Mouse (Mus musculus): ENCODE data around the gene Klk5.

Gene Klk5

GRCm38 (mm10) chr7:43841701-43842100 is at the start of gene Klk5:
TSS of gene Klk5 (plus strand) at chr7:43841971.
- TF ChIP-seq GATA4 (IDR thresholded peaks at IDR 0.05; ENCODE audit: insufficient replicate concordance, low read length) = no peak

GRCm38 (mm10) chr7:43796355-43796754 is 45.4 kb upstream of the Klk5 start:
- TF ChIP-seq GATA4 (IDR thresholded peaks at IDR 0.05; ENCODE audit: insufficient replicate concordance, low read length) = no peak

- no peak for TF ChIP-seq GATA4 (IDR thresholded peaks at IDR 0.05; ENCODE audit: insufficient replicate concordance, low read length)
These were observed 44.4 kb upstream of the Klk5 start, which contains the start of gene Klk8 for GRCm38 (mm10) chr7:43797333-43797769. TSS of gene Klk8 (plus strand) at chr7:43797577.

GRCm38 (mm10) chr7:43797844-43798462 is 43.8 kb upstream of the Klk5 start:
- TF ChIP-seq GATA4 (IDR thresholded peaks at IDR 0.05; ENCODE audit: insufficient replicate concordance, low read length) = no peak

DNA sequence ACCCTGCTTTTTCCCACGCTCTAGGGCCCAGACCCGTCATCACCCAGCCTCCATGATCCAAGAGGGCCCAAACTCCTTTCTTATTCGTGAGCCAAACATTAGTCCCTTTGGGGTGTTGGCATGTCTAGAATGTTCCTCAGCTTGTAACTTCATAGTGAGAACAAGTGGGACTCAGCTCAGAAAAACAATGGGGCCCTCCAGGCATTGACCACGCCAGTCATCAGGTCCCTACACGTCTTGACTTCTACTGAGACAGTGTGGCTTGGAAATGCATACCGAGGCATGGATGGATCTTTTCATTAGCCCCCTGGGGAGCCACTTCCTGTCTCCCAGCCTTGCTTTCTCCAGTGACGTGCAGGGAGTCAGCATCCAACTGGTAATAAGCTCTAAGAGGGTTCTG is 41.9 kb upstream of the Klk5 start:
- no peak for TF ChIP-seq GATA4 (IDR thresholded peaks at IDR 0.05; ENCODE audit: insufficient replicate concordance, low read length)

DNA sequence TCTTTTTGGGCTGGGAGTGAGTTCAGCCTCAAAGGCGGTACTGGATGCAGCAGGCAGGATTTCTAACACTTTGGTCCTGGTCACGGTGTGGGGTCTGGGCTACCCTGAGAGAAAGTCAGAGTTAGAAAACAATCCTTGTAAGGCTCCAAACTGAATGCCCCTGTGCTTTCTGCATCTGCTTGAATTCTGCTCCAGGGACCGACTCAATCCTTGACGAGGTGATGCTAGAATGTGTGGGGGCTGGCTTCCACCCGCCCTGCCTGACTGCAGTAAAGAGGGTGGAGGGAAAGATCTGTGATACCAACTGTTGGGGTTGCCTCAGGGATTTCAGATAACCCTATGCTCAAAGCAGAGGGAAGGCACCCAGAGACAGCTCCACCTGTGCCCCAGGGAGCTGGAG is 30.8 kb upstream of the Klk5 start, which contains the start of gene Klk7:
Gene Klk7, plus strand, starts transcription at position 301 of the 400 bp plus-strand sequence.
- TF ChIP-seq GATA4 (IDR thresholded peaks at IDR 0.05; ENCODE audit: insufficient replicate concordance, low read length) = no peak

- no peak for TF ChIP-seq GATA4 (IDR thresholded peaks at IDR 0.05; ENCODE audit: insufficient replicate concordance, low read length)
These were observed 26.6 kb upstream of the Klk5 start for GRCm38 (mm10) chr7:43815211-43815610.

DNA sequence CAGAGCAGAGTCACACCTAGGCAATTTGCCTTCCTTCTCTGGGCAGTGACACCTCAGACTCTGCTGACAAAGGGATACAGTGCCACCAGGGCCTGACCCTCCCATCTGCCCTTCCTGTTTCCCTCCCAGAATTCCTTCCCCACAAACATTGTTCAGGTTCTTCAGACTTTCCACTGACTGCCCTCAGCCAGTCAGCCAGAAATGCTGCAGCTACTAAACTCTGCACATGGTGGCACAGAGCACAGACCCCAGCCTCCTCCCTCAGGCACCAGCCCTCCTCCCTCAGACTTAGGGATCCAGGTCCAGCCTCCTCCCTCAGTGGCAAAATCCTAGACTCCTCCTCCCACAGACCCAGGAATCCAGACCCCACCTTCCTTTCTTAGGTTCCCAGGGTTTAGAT is 25.0 kb upstream of the Klk5 start:
- TF ChIP-seq GATA4 (IDR thresholded peaks at IDR 0.05; ENCODE audit: insufficient replicate concordance, low read length) = no peak

DNA sequence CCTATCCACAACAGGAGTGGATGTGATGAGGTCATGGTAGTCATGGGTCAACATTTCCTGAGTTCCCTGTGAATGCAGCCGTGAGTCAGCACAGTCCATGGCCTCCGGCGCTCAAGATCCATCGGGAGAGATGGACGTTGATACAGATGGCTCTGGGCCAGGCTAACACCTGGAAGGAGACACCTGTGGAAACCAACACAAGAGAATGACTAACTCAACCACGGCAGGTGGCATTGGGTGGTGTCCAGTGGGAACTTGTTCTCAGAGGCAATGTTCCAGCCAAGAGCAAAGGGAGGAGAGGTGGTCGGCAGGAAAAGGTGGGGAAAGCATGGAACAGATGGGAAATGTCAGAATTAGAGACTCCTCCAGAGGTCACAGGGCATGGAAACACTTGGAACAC is 20.2 kb upstream of the Klk5 start:
- TF ChIP-seq GATA4 (IDR thresholded peaks at IDR 0.05; ENCODE audit: insufficient replicate concordance, low read length) = no peak

DNA sequence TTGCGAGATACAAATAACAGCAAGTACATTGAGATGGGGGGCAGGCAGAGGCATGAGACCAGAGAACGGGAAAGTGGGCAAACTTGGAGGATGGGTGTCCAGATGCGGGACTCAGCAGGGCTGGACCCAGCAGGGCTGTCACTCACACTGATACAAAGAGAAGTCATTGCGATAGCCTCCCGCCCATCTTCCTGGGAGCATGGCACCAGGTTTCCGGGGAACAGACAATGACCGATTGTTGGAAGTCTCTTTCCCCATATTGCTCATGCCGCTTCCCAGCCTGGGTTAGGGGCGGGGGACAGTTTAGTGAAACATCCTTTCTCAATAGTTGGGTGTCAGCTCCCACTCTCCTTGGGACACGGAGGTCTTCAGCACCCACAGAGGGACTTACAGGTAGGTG is 17.6 kb upstream of the Klk5 start, which contains the start of gene Klk6:
Gene Klk6, plus strand, starts transcription at position 301 of the 400 bp plus-strand sequence.
- TF ChIP-seq GATA4 (IDR thresholded peaks at IDR 0.05; ENCODE audit: insufficient replicate concordance, low read length) = no peak

DNA sequence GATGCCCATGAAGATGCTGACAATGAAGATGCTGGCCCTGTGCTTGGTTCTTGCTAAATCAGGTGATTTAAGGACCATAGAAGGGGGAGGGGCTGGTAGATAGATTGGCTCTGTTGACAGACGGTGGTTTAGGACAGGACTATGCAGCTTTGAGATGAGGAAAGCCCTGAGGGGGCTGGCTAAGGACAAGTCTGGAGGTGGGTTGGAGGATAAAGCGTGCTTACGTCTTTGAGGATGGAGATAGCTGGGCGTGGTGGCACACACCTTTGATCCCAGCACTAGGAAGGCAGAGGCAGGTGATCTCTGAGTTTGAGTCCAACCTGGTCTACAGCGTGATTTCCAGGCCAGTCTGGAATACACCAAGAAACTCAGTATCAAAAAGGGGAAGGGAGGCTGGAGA is 15.7 kb upstream of the Klk5 start:
- TF ChIP-seq GATA4 (IDR thresholded peaks at IDR 0.05; ENCODE audit: insufficient replicate concordance, low read length) = no peak

DNA sequence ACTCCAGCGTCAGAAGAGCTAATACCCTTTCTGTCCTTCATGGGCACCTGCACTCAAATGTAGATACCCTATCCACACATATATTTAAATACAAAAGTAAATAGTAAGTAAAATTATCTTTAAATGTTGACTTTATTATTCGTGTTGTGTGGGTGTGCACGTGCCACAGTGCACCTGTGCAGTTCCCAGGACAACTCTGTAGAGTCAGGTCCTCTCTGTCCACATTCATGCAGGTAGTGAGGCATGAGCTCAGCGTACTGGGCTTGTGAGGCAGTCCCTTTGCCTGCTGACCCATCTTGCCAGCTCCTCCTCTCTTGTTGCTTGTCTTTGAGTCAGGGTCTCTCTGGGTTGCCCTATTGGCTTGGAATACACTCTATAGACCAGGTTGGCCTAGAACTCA is 14.1 kb upstream of the Klk5 start:
- TF ChIP-seq GATA4 (IDR thresholded peaks at IDR 0.05; ENCODE audit: insufficient replicate concordance, low read length) = no peak

- no peak for TF ChIP-seq GATA4 (IDR thresholded peaks at IDR 0.05; ENCODE audit: insufficient replicate concordance, low read length)
These were observed 12.8 kb upstream of the Klk5 start for GRCm38 (mm10) chr7:43829006-43829405.

- no peak for TF ChIP-seq GATA4 (IDR thresholded peaks at IDR 0.05; ENCODE audit: insufficient replicate concordance, low read length)
These were observed 2.0 kb downstream of the Klk5 start for GRCm38 (mm10) chr7:43843801-43844200.

DNA sequence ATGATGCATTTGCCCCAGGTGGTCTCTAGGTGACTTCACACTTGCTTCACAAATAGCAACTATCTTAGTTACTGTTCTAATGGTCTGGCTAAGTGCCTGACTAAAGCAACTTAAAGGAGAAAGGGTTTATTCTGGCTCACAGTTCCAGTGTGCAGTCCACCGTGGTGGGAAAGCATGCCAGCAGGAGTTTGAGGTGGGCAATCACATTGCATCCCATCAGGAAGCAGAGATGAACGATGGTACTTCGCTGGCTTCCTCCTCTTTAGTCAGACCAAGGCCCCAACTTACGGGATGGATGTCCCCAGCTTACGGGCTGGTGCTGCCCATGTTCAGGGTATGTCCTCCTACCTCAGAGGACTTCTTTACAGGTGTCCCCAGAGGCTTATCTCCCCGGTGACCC is 9.8 kb downstream of the Klk5 start:
- TF ChIP-seq GATA4 (IDR thresholded peaks at IDR 0.05; ENCODE audit: insufficient replicate concordance, low read length) = no peak

DNA sequence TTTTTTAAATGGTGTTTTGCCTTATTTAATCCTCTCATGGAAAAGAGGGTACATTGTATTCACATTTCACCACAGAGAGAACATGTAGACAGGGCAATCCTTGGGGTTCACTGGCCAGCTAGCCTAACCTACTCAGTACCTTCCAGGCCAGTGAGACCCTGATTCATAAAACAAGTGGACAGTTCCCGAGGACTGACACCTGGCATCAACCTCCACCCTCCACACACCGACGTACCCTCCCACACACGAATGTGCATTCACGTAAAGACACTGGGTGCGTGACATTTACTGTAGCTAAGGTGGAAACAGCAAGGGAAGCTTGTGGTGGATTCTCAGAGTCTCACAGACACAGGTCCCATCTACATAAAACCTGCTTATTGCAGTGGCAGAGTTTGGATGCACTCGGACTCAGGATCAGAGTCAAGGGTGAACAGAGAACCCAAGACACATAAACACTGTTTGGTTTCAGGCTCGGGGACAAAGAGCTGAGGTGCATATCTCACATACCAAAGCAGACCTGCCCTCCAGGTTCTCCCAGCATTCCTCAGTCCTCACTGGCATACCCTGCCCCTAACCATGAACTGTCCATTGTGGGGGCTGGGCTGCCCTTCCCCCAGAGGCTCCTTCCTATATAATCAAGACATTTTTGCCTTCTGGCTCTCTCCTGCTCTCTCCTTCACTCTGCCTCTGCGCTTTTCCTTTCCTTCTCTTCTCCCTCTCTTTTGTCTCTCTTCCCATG is 13.0 kb downstream of the Klk5 start:
- no peak for TF ChIP-seq GATA4 (IDR thresholded peaks at IDR 0.05; ENCODE audit: insufficient replicate concordance, low read length)

Data from liver, adult (tissue).